ENCODE assay signal across 18 mouse cellular contexts in genomic region chr1:75847681-75848080, GRCm38 (mm10).
A peak's percentile ranks its signal among the peaks of the same experiment; 100 is the strongest.
DNase-seq lines count a peak whose midpoint lies in the region; ATAC-seq lines count a peak whose summit lies in the region.
"Had no signal": no experiment of that assay in that cellular context is flagged by ENCODE, and none has a peak within 500 bp of the region (broad histone marks: within the 10 kb centered on the region; RNA-seq: fewer than 3 reads in every experiment).

No protein-coding gene starts in this region.

- H3K4me3 ChIP-seq in embryonic facial prominence, embryonic 10.5 days: no peak overlapping the region
- no peak overlapping the region for H3K4me3 ChIP-seq in neural tube, embryonic 15.5 days (replicated peaks)
- H3K4me3 ChIP-seq: forebrain, embryonic 10.5 days; midbrain, embryonic 10.5 days had no signal

- no peaks in the 10 kb centered on the region for H3K36me3 ChIP-seq in embryonic facial prominence, embryonic 10.5 days (replicated peaks)
- no peaks in the 10 kb centered on the region for H3K36me3 ChIP-seq in neural tube, embryonic 15.5 days
- H3K36me3 ChIP-seq: forebrain, embryonic 10.5 days; midbrain, embryonic 10.5 days had no signal

- WGBS in embryonic facial prominence, embryonic 10.5 days: 51% methylated on average over 3 of the region's 3 CpGs
- 62% methylated on average over 3 of the region's 3 CpGs for WGBS in neural tube, embryonic 15.5 days

- peak; percentile 39 for DNase-seq in left cerebral cortex, postnatal 4 days
- no peak for DNase-seq in left cerebral cortex, postnatal 14 days (ENCODE audit: low spot score in 2 of 2)
- DNase-seq in cerebellum, adult 11-12 months: peak; percentile 50
- DNase-seq in cerebellum, adult 9-10 months: peak; percentile 49
- DNase-seq in embryonic facial prominence, embryonic 10.5 days (ENCODE audit: low spot score): no peak
- no peak for DNase-seq in lung, adult 18-20 months
- DNase-seq: adrenal gland, postnatal 10 days; forebrain, postnatal 0 days; gastrocnemius, postnatal 36 days; kidney, adult 2 months had no signal

- intact Hi-C loops in left cerebral cortex, postnatal 4 days (cut with DNase I): no loop called here
- intact Hi-C loops in left cerebral cortex, postnatal 14 days (cut with DNase I): no loop called here

- peak overlapping the region; percentile 52; the same call in 1 of the 2 replicates for H3K27ac ChIP-seq in embryonic facial prominence, embryonic 10.5 days (replicated peaks)
- no peak overlapping the region for H3K27ac ChIP-seq in neural tube, embryonic 15.5 days (replicated peaks)
- H3K27ac ChIP-seq: forebrain, embryonic 10.5 days; hindbrain, embryonic 14.5 days; kidney, postnatal 0 days; macrophage; midbrain, embryonic 10.5 days; stomach, postnatal 0 days had no signal

- no peaks in the 10 kb centered on the region for H3K9me3 ChIP-seq in embryonic facial prominence, embryonic 10.5 days
- no peaks in the 10 kb centered on the region for H3K9me3 ChIP-seq in neural tube, embryonic 15.5 days (replicated peaks)
- H3K9me3 ChIP-seq: forebrain, embryonic 10.5 days; midbrain, embryonic 10.5 days had no signal

- H3K9ac ChIP-seq in neural tube, embryonic 15.5 days (replicated peaks): no peak overlapping the region
- H3K9ac ChIP-seq: forebrain, postnatal 0 days; hindbrain, embryonic 14.5 days had no signal

- peaks cover 28% of the 10 kb centered on the region for H3K4me1 ChIP-seq in embryonic facial prominence, embryonic 10.5 days
- H3K4me1 ChIP-seq in neural tube, embryonic 15.5 days: peaks cover 14% of the 10 kb centered on the region

- no peak for ATAC-seq in neural tube, embryonic 15.5 days (ENCODE audit: low FRiP score)
- ATAC-seq: forebrain, postnatal 0 days; lung, postnatal 0 days had no signal

- H3K4me2 ChIP-seq in neural tube, embryonic 15.5 days: no peak overlapping the region
- H3K4me2 ChIP-seq: hindbrain, embryonic 14.5 days had no signal

- 0 out of 2 replicates have a peak, but pooled peaks cover 3% of the 10 kb centered on the region for H3K27me3 ChIP-seq in embryonic facial prominence, embryonic 10.5 days (replicated peaks; ENCODE audit: low read depth, poor library complexity, severe bottlenecking)
- no peaks in the 10 kb centered on the region for H3K27me3 ChIP-seq in neural tube, embryonic 15.5 days (replicated peaks)

Comparison
In these comparisons a context has a peak if more than half of its experiments do, and no peak if none do; other contexts are left out.
1. DNase-seq: peak in left cerebral cortex, postnatal 4 days (single experiment), cerebellum, adult 11-12 months (single experiment) and cerebellum, adult 9-10 months (single experiment); none in left cerebral cortex, postnatal 14 days (0 of 2), embryonic facial prominence, embryonic 10.5 days (single experiment) and lung, adult 18-20 months (0 of 2).